In genomic region chr7:25005421-25006065, GRCm38 (mm10) we compare ENCODE assay signal across 8 mouse cellular contexts. TPM values are rescaled to one million over a fixed set of nuclear protein-coding genes. Genes with fewer than 3 reads are reported as not detected.
A peak's percentile ranks its signal among the peaks of the same experiment; 100 is the strongest.
DNase-seq lines count a peak whose midpoint lies in the region; ATAC-seq and TF ChIP-seq lines count a peak whose summit lies in the region.

Gene Atp1a3, minus strand, starts transcription at chr7:25005958.

- TF ChIP-seq POLR2A in kidney, adult 2 months (IDR thresholded peaks at IDR 0.05; ENCODE audit: low read depth, low read length) = no peak
- no peak for TF ChIP-seq POLR2A in bone marrow macrophage, adult 2 months (IDR thresholded peaks at IDR 0.05; ENCODE audit: borderline replicate concordance, low read depth, low read length)

- H3K4me2 ChIP-seq in kidney, embryonic 15.5 days = peak within 1 kb of the TSS; percentile 68
- H3K4me2 ChIP-seq in embryonic facial prominence, embryonic 15.5 days (replicated peaks) = peak within 1 kb of the TSS; percentile 65
- peak within 1 kb of the TSS; percentile 62 for H3K4me2 ChIP-seq in intestine, embryonic 16.5 days (ENCODE audit: low read depth, low read length)
- H3K4me2 ChIP-seq in liver, embryonic 13.5 days = peak within 1 kb of the TSS; percentile 45

- H3K36me3 ChIP-seq in kidney, embryonic 15.5 days = no peaks in the 10 kb centered on the region
- H3K36me3 ChIP-seq in kidney, adult 2 months (ENCODE audit: control insufficient read depth, insufficient read depth, low read length) = no peaks in the 10 kb centered on the region
- no peaks in the 10 kb centered on the region for H3K36me3 ChIP-seq in embryonic facial prominence, embryonic 15.5 days
- H3K36me3 ChIP-seq in intestine, embryonic 16.5 days (ENCODE audit: control insufficient read depth, insufficient read depth, low read length) = no peaks in the 10 kb centered on the region
- no peaks in the 10 kb centered on the region for H3K36me3 ChIP-seq in liver, embryonic 13.5 days

- H3K27ac ChIP-seq in kidney, embryonic 15.5 days = no peak within 1 kb of the TSS
- no peak within 1 kb of the TSS for H3K27ac ChIP-seq in kidney, adult 2 months (ENCODE audit: insufficient read depth, low read depth, low read length)
- peak within 1 kb of the TSS; percentile 88 for H3K27ac ChIP-seq in bone marrow macrophage, adult 2 months (ENCODE audit: insufficient read depth, low read depth, low read length)
- no peak within 1 kb of the TSS for H3K27ac ChIP-seq in embryonic facial prominence, embryonic 15.5 days (replicated peaks)
- H3K27ac ChIP-seq in intestine, embryonic 16.5 days (ENCODE audit: low read length) = no peak within 1 kb of the TSS
- no peak within 1 kb of the TSS for H3K27ac ChIP-seq in liver, embryonic 13.5 days

- no peaks in the 10 kb centered on the region for H3K9me3 ChIP-seq in kidney, embryonic 15.5 days (replicated peaks)
- H3K9me3 ChIP-seq in embryonic facial prominence, embryonic 15.5 days (replicated peaks) = no peaks in the 10 kb centered on the region
- no peaks in the 10 kb centered on the region for H3K9me3 ChIP-seq in intestine, embryonic 16.5 days (ENCODE audit: control insufficient read depth, low read length)
- no peaks in the 10 kb centered on the region for H3K9me3 ChIP-seq in liver, embryonic 13.5 days (replicated peaks)

- 0 out of 2 replicates have a peak within 1 kb of the TSS, but pooled peaks have one; percentile 17 for H3K9ac ChIP-seq in kidney, embryonic 15.5 days
- H3K9ac ChIP-seq in embryonic facial prominence, embryonic 15.5 days = no peak within 1 kb of the TSS
- H3K9ac ChIP-seq in intestine, embryonic 16.5 days (ENCODE audit: low read depth, low read length) = peak within 1 kb of the TSS; percentile 51
- H3K9ac ChIP-seq in liver, embryonic 13.5 days = no peak within 1 kb of the TSS

- H3K27me3 ChIP-seq in kidney, embryonic 15.5 days = peaks cover 72% of the 10 kb centered on the region
- peaks cover 2% of the 10 kb centered on the region; the same call in 1 of the 2 replicates for H3K27me3 ChIP-seq in kidney, adult 2 months (replicated peaks; ENCODE audit: control insufficient read depth, insufficient read depth, low read length)
- H3K27me3 ChIP-seq in embryonic facial prominence, embryonic 15.5 days = peaks cover 69% of the 10 kb centered on the region
- H3K27me3 ChIP-seq in intestine, embryonic 16.5 days (replicated peaks; ENCODE audit: control insufficient read depth, insufficient read depth, low read length) = peaks cover 62% of the 10 kb centered on the region
- H3K27me3 ChIP-seq in liver, embryonic 13.5 days = peaks cover 77% of the 10 kb centered on the region

- no peak for TF ChIP-seq CTCF in kidney, adult 2 months (conservative IDR thresholded peaks at IDR 0.05; ENCODE audit: insufficient read depth, insufficient read length, low read depth, low read length)
- no peak for TF ChIP-seq CTCF in bone marrow macrophage, adult 2 months (IDR thresholded peaks at IDR 0.05; ENCODE audit: low read depth, low read length)

- H3K4me3 ChIP-seq in kidney, embryonic 15.5 days (replicated peaks) = peak within 1 kb of the TSS; percentile 41
- H3K4me3 ChIP-seq in kidney, adult 2 months (ENCODE audit: insufficient read depth, low read depth, low read length) = no peak within 1 kb of the TSS
- peak within 1 kb of the TSS; percentile 96 for H3K4me3 ChIP-seq in bone marrow macrophage, adult 2 months (ENCODE audit: insufficient read depth, low read length)
- H3K4me3 ChIP-seq in embryonic facial prominence, embryonic 15.5 days (replicated peaks) = peak within 1 kb of the TSS; percentile 39
- peak within 1 kb of the TSS; percentile 42 for H3K4me3 ChIP-seq in intestine, embryonic 16.5 days (ENCODE audit: low read length)
- H3K4me3 ChIP-seq in liver, embryonic 13.5 days (replicated peaks) = peak within 1 kb of the TSS; percentile 30

- H3K4me1 ChIP-seq in kidney, embryonic 15.5 days = peaks cover 17% of the 10 kb centered on the region
- no peaks in the 10 kb centered on the region for H3K4me1 ChIP-seq in kidney, adult 2 months (ENCODE audit: control insufficient read depth, insufficient read depth, low read length)
- peaks cover 21% of the 10 kb centered on the region for H3K4me1 ChIP-seq in bone marrow macrophage, adult 2 months (ENCODE audit: control insufficient read depth, insufficient read depth, low read length)
- H3K4me1 ChIP-seq in embryonic facial prominence, embryonic 15.5 days = peaks cover 29% of the 10 kb centered on the region
- H3K4me1 ChIP-seq in intestine, embryonic 16.5 days (ENCODE audit: control insufficient read depth, insufficient read depth, low read length) = peaks cover 12% of the 10 kb centered on the region; the same call in 1 of the 2 replicates
- H3K4me1 ChIP-seq in liver, embryonic 13.5 days (replicated peaks) = peaks cover 12% of the 10 kb centered on the region; the same call in 1 of the 2 replicates

- ATAC-seq in kidney, embryonic 15.5 days (replicated peaks; ENCODE audit: low FRiP score) = peak; percentile 72; the same call in 1 of the 2 replicates
- peak; percentile 40; the same call in 1 of the 2 replicates for ATAC-seq in embryonic facial prominence, embryonic 15.5 days (ENCODE audit: insufficient number of reproducible peaks, low FRiP score, low TSS enrichment, low read depth)
- peak; percentile 63 for ATAC-seq in intestine, embryonic 16.5 days
- ATAC-seq in liver, embryonic 13.5 days (ENCODE audit: low read depth) = no peak
- no peak for ATAC-seq in megakaryocyte-erythroid progenitor cell, adult 5-6 weeks (replicated peaks; ENCODE audit: low FRiP score, low TSS enrichment, poor library complexity, severe bottlenecking)

- 1% methylated on average over 53 of the region's 54 CpGs for WGBS in kidney, embryonic 15.5 days
- WGBS in kidney, adult 2 months = 2% methylated on average over 54 of the region's 54 CpGs
- under 1% methylated on average over 53 of the region's 54 CpGs for WGBS in embryonic facial prominence, embryonic 15.5 days
- 1% methylated on average over 53 of the region's 54 CpGs for WGBS in intestine, embryonic 16.5 days
- WGBS in liver, embryonic 13.5 days (ENCODE audit: insufficient replicate concordance) = 4% methylated on average over 45 of the region's 54 CpGs

- DNase-seq in kidney, adult 2 months = no peak
- DNase-seq in liver, embryonic 13.5 days = no peak
- DNase-seq in retina, embryonic 14.5 days (ENCODE audit: low spot score) = peak; percentile 66

RNA-seq across cellular contexts. Expression of gene Atp1a3, which starts in this region (rescaled TPM):
- polyA plus RNA-seq in kidney, embryonic 15.5 days (2015; fragmentation: Nextera tagmentation; extraction: Ambion mirVana) = 0.68 and 2.1 TPM in 2 replicates
- polyA plus RNA-seq in kidney, adult 2 months (2012; rRNA removed) = 1.4 and 1.8 TPM in 2 replicates
- 70.0 and 85.8 TPM in 2 replicates for polyA plus RNA-seq in bone marrow macrophage, adult 2 months (2012; ENCODE audit: insufficient read depth, insufficient read length, missing spikeins)
- polyA plus RNA-seq in embryonic facial prominence, embryonic 15.5 days (2015; fragmentation: Nextera tagmentation; extraction: Ambion mirVana) = 1.5 and 2.0 TPM in 2 replicates
- polyA plus RNA-seq in intestine, embryonic 16.5 days (2015; fragmentation: Nextera tagmentation; extraction: Ambion mirVana) = 3.5 and 3.9 TPM in 2 replicates
- polyA plus RNA-seq in liver, embryonic 13.5 days (2015; fragmentation: Nextera tagmentation; extraction: Ambion mirVana) = 0.82 and 0.87 TPM in 2 replicates
- total RNA-seq in megakaryocyte-erythroid progenitor cell, adult 5-6 weeks (2014; fragmentation: Nextera tagmentation) = not detected in 2 replicates
- total RNA-seq in megakaryocyte-erythroid progenitor cell, adult 5-6 weeks (2017) = 0.75 TPM in 1 of 2 replicates, not detected in the other

Comparison
In these comparisons a context has a peak if more than half of its experiments do, and no peak if none do; other contexts are left out.
1. RNA of gene Atp1a3 (polyA plus RNA-seq): 70.0 to 85.8 TPM in bone marrow macrophage, adult 2 months; 3.5 to 3.9 TPM in intestine, embryonic 16.5 days, 0.68 to 2.1 TPM in kidney, embryonic 15.5 days, 1.5 to 2.0 TPM in embryonic facial prominence, embryonic 15.5 days, 1.4 to 1.8 TPM in kidney, adult 2 months and 0.82 to 0.87 TPM in liver, embryonic 13.5 days; every median in the first group is over 10 times any median in the second.
2. ATAC-seq: peak in kidney, embryonic 15.5 days (single experiment), embryonic facial prominence, embryonic 15.5 days (single experiment) and intestine, embryonic 16.5 days (single experiment); none in liver, embryonic 13.5 days (single experiment) and megakaryocyte-erythroid progenitor cell, adult 5-6 weeks (single experiment).
3. H3K9ac ChIP-seq: peak in kidney, embryonic 15.5 days (single experiment) and intestine, embryonic 16.5 days (single experiment); none in embryonic facial prominence, embryonic 15.5 days (single experiment) and liver, embryonic 13.5 days (single experiment).
4. Peak in every context shown above with its lines, with median percentiles within 50 percentile points of each other: H3K4me2 ChIP-seq.